Mouse (Mus musculus): Measurements from ENCODE around the gene Ccl24. TPM values are rescaled to one million over a fixed set of nuclear protein-coding genes. Genes with fewer than 3 reads are reported as not detected.
"Not testable (repeated sequence)": the region's sequence is repeated elsewhere in the genome, so short reads cannot be mapped to it uniquely, and the experiment has no call there.

Gene Ccl24
- polyA plus RNA-seq (2014; fragmentation: Nextera tagmentation; extraction: Ambion mirVana) = 1.4 and 1.5 TPM in 2 replicates

DNA sequence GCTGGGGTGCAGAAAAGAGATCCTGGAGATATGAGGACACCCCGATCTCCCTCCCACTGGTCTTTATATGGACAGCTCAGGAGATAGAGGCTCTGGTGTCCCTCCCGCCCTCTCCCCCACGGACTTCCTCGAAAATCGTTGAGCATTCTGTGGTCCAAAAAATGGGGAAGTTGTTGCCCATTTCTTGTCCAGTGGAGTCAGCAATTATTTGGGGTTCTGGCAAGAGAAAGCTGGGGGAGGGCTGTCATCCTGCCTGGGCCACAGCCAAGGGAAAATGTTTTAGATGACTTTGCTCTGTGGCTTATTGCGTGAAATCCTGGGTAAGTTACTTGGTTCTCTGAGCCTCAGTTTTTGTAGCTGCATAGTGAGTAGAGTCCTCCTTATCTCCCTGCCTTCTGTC is at the start of gene Ccl24:
Ccl24 (minus strand) TSS at position 44 of the 400 bp plus-strand sequence.
- no peak within 1 kb of the TSS for H3K4me2 ChIP-seq (ENCODE audit: low read depth, low read length)
- no peak within 1 kb of the TSS for H3K4me3 ChIP-seq (ENCODE audit: low read depth, low read length)
- H3K27me3 ChIP-seq (ENCODE audit: control insufficient read depth, insufficient read depth, low read length) = no peaks in the 10 kb centered on the region
- H3K9me3 ChIP-seq (replicated peaks; ENCODE audit: control insufficient read depth, low read length) = no peaks in the 10 kb centered on the region
- WGBS = 94% methylated on average over 6 of the region's 6 CpGs
- H3K9ac ChIP-seq (replicated peaks; ENCODE audit: low read length) = no peak within 1 kb of the TSS
- no peak for DNase-seq (ENCODE audit: low spot score)
- H3K27ac ChIP-seq (replicated peaks; ENCODE audit: low read depth, low read length) = no peak within 1 kb of the TSS
- H3K36me3 ChIP-seq (replicated peaks; ENCODE audit: control insufficient read depth, insufficient read depth, low read depth, low read length) = no peaks in the 10 kb centered on the region
- no peaks in the 10 kb centered on the region for H3K4me1 ChIP-seq (ENCODE audit: control insufficient read depth, insufficient read depth, low read length)
- ATAC-seq (replicated peaks; ENCODE audit: insufficient number of reproducible peaks, low FRiP score, low TSS enrichment, low read depth) = no peak

DNA sequence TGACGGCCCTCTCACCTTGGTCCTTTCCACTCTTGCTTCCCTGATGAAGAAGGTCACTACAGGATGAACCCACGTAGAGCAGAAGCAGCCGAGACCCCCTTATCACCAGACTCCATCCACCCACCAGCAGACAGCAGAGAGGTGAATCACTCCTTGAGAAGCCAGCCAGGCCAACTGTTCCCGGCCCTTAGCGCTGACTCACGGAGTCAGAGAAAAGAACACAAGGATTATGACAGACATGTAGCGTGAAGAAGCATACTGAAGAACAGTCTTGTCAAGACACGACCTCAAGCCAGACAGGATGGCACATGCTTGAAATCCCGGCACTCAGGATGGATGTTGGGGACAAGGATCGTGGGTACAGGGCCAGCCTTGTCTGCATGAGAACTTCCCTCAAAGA is 48.9 kb upstream of the Ccl24 start:
- Histone ChIP-seq H3K9me3 (replicated peaks; ENCODE audit: control insufficient read depth, low read length) (no peaks in the 10 kb centered on the region), H3K9ac (replicated peaks; ENCODE audit: low read length) (no peak overlapping the region), H3K27ac (replicated peaks; ENCODE audit: low read depth, low read length) (no peak overlapping the region), H3K4me2 (ENCODE audit: low read depth, low read length) (no peak overlapping the region), H3K4me3 (ENCODE audit: low read depth, low read length) (no peak overlapping the region), H3K27me3 (ENCODE audit: control insufficient read depth, insufficient read depth, low read length) (no peaks in the 10 kb centered on the region), H3K36me3 (replicated peaks; ENCODE audit: control insufficient read depth, insufficient read depth, low read depth, low read length) (no peaks in the 10 kb centered on the region), H3K4me1 (ENCODE audit: control insufficient read depth, insufficient read depth, low read length) (no peaks in the 10 kb centered on the region)
- ATAC-seq (replicated peaks; ENCODE audit: insufficient number of reproducible peaks, low FRiP score, low TSS enrichment, low read depth) (no peak), DNase-seq (ENCODE audit: low spot score) (no peak)
- 82% methylated on average over 10 of the region's 10 CpGs for WGBS

DNA sequence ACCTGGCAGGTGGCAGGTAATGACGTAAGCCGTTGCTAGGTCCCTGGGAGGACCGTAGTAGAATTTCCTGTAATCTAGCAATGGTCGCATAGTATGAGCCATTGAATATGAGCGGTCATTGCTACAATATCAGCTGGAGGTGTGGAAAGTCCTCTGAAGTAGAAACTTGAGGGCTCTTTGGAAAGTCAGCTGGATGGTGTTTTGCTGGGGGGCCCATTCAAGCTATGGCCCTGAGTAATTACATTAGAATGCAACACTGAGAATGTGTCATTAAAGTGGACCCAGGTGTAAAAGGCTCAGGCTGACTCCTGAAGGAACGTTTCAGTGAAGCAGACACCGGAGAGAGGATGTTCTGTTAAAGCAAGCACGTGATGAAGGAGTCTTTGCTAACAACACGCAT is 47.7 kb upstream of the Ccl24 start:
- no peaks in the 10 kb centered on the region for H3K27me3 ChIP-seq (ENCODE audit: control insufficient read depth, insufficient read depth, low read length)
- WGBS = 87% methylated on average over 9 of the region's 9 CpGs
- no peak for DNase-seq (ENCODE audit: low spot score)
- H3K4me1 ChIP-seq (ENCODE audit: control insufficient read depth, insufficient read depth, low read length) = no peaks in the 10 kb centered on the region
- H3K4me2 ChIP-seq (ENCODE audit: low read depth, low read length) = no peak overlapping the region
- H3K9ac ChIP-seq (replicated peaks; ENCODE audit: low read length) = no peak overlapping the region
- ATAC-seq (replicated peaks; ENCODE audit: insufficient number of reproducible peaks, low FRiP score, low TSS enrichment, low read depth) = no peak
- H3K27ac ChIP-seq (replicated peaks; ENCODE audit: low read depth, low read length) = no peak overlapping the region
- H3K4me3 ChIP-seq (ENCODE audit: low read depth, low read length) = no peak overlapping the region
- H3K9me3 ChIP-seq (replicated peaks; ENCODE audit: control insufficient read depth, low read length) = no peaks in the 10 kb centered on the region
- no peaks in the 10 kb centered on the region for H3K36me3 ChIP-seq (replicated peaks; ENCODE audit: control insufficient read depth, insufficient read depth, low read depth, low read length)

DNA sequence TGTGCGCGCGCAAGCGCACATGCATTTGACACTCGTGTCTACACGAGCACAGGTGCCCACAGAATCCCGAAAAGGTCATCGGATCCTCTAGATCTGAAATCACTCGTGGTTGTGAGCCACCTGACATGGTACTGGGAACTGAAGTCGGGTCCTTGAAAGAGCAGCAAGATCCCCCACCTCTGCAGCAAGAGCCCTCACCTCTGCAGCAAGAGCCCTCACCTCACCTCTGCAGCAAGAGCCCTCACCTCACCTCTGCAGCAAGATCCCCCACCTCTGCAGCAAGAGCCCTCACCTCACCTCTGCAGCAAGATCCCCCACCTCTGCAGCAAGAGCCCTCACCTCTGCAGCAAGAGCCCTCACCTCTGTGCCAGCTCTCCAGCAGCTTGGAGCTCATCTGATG is 46.9 kb upstream of the Ccl24 start:
- H3K4me2 ChIP-seq (ENCODE audit: low read depth, low read length); H3K4me1 ChIP-seq (ENCODE audit: control insufficient read depth, insufficient read depth, low read length); H3K9me3 ChIP-seq (replicated peaks; ENCODE audit: control insufficient read depth, low read length); H3K9ac ChIP-seq (replicated peaks; ENCODE audit: low read length); H3K4me3 ChIP-seq (ENCODE audit: low read depth, low read length); ATAC-seq (replicated peaks; ENCODE audit: insufficient number of reproducible peaks, low FRiP score, low TSS enrichment, low read depth); H3K27me3 ChIP-seq (ENCODE audit: control insufficient read depth, insufficient read depth, low read length); DNase-seq (ENCODE audit: low spot score); H3K36me3 ChIP-seq (replicated peaks; ENCODE audit: control insufficient read depth, insufficient read depth, low read depth, low read length); H3K27ac ChIP-seq (replicated peaks; ENCODE audit: low read depth, low read length): not testable (repeated sequence)
- WGBS = 87% methylated on average over 10 of the region's 10 CpGs

DNA sequence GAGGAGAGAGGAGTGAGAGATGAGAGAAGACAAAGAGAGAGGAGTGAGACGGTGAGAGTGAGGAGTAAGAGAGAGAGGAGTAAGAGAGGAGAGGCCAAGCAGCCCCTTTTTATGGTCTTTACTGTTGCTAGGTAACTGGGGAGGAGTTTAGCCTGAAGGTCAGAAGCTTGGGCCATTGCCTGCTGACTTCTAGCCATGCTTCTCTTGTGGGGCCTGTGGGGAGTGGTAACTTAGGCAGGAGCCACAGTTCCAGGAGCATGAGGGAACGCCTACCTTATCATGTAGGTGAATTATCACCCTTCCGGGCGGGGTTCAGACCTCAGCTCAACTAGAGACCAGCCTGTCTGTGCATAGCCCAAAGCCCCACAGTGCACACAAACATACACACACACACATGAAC is 36.9 kb upstream of the Ccl24 start:
- no peaks in the 10 kb centered on the region for H3K4me1 ChIP-seq (ENCODE audit: control insufficient read depth, insufficient read depth, low read length)
- WGBS = 75% methylated on average over 4 of the region's 4 CpGs
- no peak overlapping the region for H3K9ac ChIP-seq (replicated peaks; ENCODE audit: low read length)
- no peak for DNase-seq (ENCODE audit: low spot score)
- no peaks in the 10 kb centered on the region for H3K36me3 ChIP-seq (replicated peaks; ENCODE audit: control insufficient read depth, insufficient read depth, low read depth, low read length)
- no peak overlapping the region for H3K4me2 ChIP-seq (ENCODE audit: low read depth, low read length)
- ATAC-seq (replicated peaks; ENCODE audit: insufficient number of reproducible peaks, low FRiP score, low TSS enrichment, low read depth) = no peak
- H3K4me3 ChIP-seq (ENCODE audit: low read depth, low read length) = no peak overlapping the region
- H3K27me3 ChIP-seq (ENCODE audit: control insufficient read depth, insufficient read depth, low read length) = no peaks in the 10 kb centered on the region
- H3K9me3 ChIP-seq (replicated peaks; ENCODE audit: control insufficient read depth, low read length) = no peaks in the 10 kb centered on the region
- H3K27ac ChIP-seq (replicated peaks; ENCODE audit: low read depth, low read length) = no peak overlapping the region

DNA sequence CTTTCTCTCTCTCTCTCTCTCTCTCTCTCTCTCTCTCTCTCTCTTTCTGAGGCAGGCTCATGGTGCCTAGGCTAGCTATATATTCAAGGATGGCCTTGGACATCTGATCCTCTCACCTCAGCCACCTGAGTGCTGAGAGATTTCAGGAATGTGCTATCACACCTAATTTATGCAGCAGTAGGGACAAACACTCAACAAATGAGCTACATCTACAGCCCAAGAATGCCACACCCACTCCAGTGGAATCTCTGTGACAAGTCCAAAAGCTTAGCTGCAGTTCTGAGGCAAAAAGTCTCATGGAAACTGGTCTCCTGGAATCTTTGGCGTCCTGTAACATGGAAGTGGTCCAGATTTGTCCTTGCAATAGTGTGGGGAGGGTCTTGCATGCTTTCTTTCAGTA is 34.7 kb upstream of the Ccl24 start:
- H3K4me3 ChIP-seq (ENCODE audit: low read depth, low read length) = no peak overlapping the region
- DNase-seq (ENCODE audit: low spot score) = no peak
- H3K36me3 ChIP-seq (replicated peaks; ENCODE audit: control insufficient read depth, insufficient read depth, low read depth, low read length) = no peaks in the 10 kb centered on the region
- no peaks in the 10 kb centered on the region for H3K4me1 ChIP-seq (ENCODE audit: control insufficient read depth, insufficient read depth, low read length)
- no peak overlapping the region for H3K27ac ChIP-seq (replicated peaks; ENCODE audit: low read depth, low read length)
- no peak overlapping the region for H3K9ac ChIP-seq (replicated peaks; ENCODE audit: low read length)
- no peak for ATAC-seq (replicated peaks; ENCODE audit: insufficient number of reproducible peaks, low FRiP score, low TSS enrichment, low read depth)
- no peaks in the 10 kb centered on the region; the same call in 1 of the 2 replicates for H3K9me3 ChIP-seq (replicated peaks; ENCODE audit: control insufficient read depth, low read length)
- 68% methylated on average over 1 of the region's 1 CpGs for WGBS
- no peak overlapping the region for H3K4me2 ChIP-seq (ENCODE audit: low read depth, low read length)
- no peaks in the 10 kb centered on the region for H3K27me3 ChIP-seq (ENCODE audit: control insufficient read depth, insufficient read depth, low read length)

DNA sequence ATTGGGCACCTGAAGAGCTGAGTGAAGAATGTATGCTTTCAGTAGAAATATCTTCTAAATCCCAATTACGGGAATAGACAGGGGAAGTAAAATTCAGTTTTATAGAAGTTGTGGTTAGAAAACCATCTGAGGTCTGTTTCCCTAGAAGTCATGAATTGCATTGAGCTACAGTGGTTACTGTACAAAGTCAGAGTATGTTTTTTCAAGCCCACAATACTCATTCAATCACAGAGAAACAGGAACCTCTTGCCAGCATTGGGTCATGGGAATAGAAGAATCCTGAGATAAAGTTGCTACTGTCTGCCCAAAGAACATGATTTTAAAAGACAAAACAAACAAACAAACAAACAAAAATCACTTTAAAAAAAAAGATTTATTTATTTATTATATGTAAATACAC is 33.9 kb upstream of the Ccl24 start:
- not testable (repeated sequence) for ATAC-seq (replicated peaks; ENCODE audit: insufficient number of reproducible peaks, low FRiP score, low TSS enrichment, low read depth)

DNA sequence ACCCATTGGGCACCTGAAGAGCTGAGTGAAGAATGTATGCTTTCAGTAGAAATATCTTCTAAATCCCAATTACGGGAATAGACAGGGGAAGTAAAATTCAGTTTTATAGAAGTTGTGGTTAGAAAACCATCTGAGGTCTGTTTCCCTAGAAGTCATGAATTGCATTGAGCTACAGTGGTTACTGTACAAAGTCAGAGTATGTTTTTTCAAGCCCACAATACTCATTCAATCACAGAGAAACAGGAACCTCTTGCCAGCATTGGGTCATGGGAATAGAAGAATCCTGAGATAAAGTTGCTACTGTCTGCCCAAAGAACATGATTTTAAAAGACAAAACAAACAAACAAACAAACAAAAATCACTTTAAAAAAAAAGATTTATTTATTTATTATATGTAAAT is 31.8 kb upstream of the Ccl24 start:
- not testable (repeated sequence) for H3K27me3 ChIP-seq (ENCODE audit: control insufficient read depth, insufficient read depth, low read length); H3K4me3 ChIP-seq (ENCODE audit: low read depth, low read length); DNase-seq (ENCODE audit: low spot score); H3K9me3 ChIP-seq (replicated peaks; ENCODE audit: control insufficient read depth, low read length); H3K4me2 ChIP-seq (ENCODE audit: low read depth, low read length); H3K36me3 ChIP-seq (replicated peaks; ENCODE audit: control insufficient read depth, insufficient read depth, low read depth, low read length); H3K27ac ChIP-seq (replicated peaks; ENCODE audit: low read depth, low read length); H3K9ac ChIP-seq (replicated peaks; ENCODE audit: low read length); ATAC-seq (replicated peaks; ENCODE audit: insufficient number of reproducible peaks, low FRiP score, low TSS enrichment, low read depth); H3K4me1 ChIP-seq (ENCODE audit: control insufficient read depth, insufficient read depth, low read length)
- no CpG with 5 or more reads among the region's 1 CpGs for WGBS

More for the DNA sequence above, 33.9 kb upstream of the Ccl24 start:
- WGBS = no CpG with 5 or more reads among the region's 1 CpGs
- H3K27ac ChIP-seq (replicated peaks; ENCODE audit: low read depth, low read length); H3K4me1 ChIP-seq (ENCODE audit: control insufficient read depth, insufficient read depth, low read length); H3K9ac ChIP-seq (replicated peaks; ENCODE audit: low read length); H3K4me3 ChIP-seq (ENCODE audit: low read depth, low read length); H3K36me3 ChIP-seq (replicated peaks; ENCODE audit: control insufficient read depth, insufficient read depth, low read depth, low read length); H3K4me2 ChIP-seq (ENCODE audit: low read depth, low read length); H3K27me3 ChIP-seq (ENCODE audit: control insufficient read depth, insufficient read depth, low read length); DNase-seq (ENCODE audit: low spot score); H3K9me3 ChIP-seq (replicated peaks; ENCODE audit: control insufficient read depth, low read length): not testable (repeated sequence)
